Mouse (Mus musculus) left cerebral cortex, adult 2 months (tissue): Measurements from ENCODE around the gene Zfp827. TPM values are rescaled to one million over a fixed set of nuclear protein-coding genes. Genes with fewer than 3 reads are reported as not detected.
"Not testable (repeated sequence)": the region's sequence is repeated elsewhere in the genome, so short reads cannot be mapped to it uniquely, and the experiment has no call there.

Experiments used
- DNase-seq, 2 experiments: peaks; one replicate each; pipeline ENCODE4 v3.0.0; 2021 to 2022; ENCODE audit warnings: low spot score in 2 of 2, mixed read lengths in 1 of 2; ENCODE audit errors: extremely low spot score in 1 of 2
- H3K27ac ChIP-seq: fragments of 200-600 bp; 2 replicates; pipeline ENCODE4 v1.8.1; 2022
- H3K4me3 ChIP-seq: fragments of 200-600 bp; 2 replicates; pipeline ENCODE4 v1.8.1; 2022
- CTCF ChIP-seq: fragments of 200-600 bp; IDR thresholded peaks from 2 replicates; pipeline ENCODE4 v1.8.1; 2022; ENCODE audit warnings: antibody characterized with exemption, mild to moderate bottlenecking, moderate library complexity
- intact Hi-C: fragments of 180-260 bp; cut with DNase I; formaldehyde crosslinking; loops from one replicate; pipeline ENCODE4 v1.15.1; 2025
- total RNA-seq, 2 experiments: library from RNA; stranded (reverse); gene quantifications; 2 replicates each; pipeline ENCODE4 v1.2.3; 2021

Gene Zfp827
- total RNA-seq, 2 experiments from 2014 or later: 43.3 to 44.1 TPM

GRCm38 (mm10) chr8:79117711-79118110, 89.5 kb downstream of the Zfp827 start:
- H3K27ac ChIP-seq: no peak overlapping the region
- no peak overlapping the region for H3K4me3 ChIP-seq
- no peak for DNase-seq
- intact Hi-C loops: no loop called here
- TF ChIP-seq CTCF: no peak

- no peak overlapping the region for H3K27ac ChIP-seq
- intact Hi-C loops: no loop called here
- no peak for TF ChIP-seq CTCF
- no peak overlapping the region for H3K4me3 ChIP-seq
- no peak for DNase-seq
Measured at GRCm38 (mm10) chr8:79121614-79122013, 93.4 kb downstream of the Zfp827 start.

GRCm38 (mm10) chr8:79124231-79124630, 96.0 kb downstream of the Zfp827 start:
- Histone ChIP-seq H3K27ac (no peak overlapping the region), H3K4me3 (no peak overlapping the region)
- no peak for TF ChIP-seq CTCF
- intact Hi-C loops: no loop called here
- DNase-seq: no peak

GRCm38 (mm10) chr8:79127211-79127816, 99.1 kb downstream of the Zfp827 start:
- peak; percentile 9 for TF ChIP-seq CTCF
- Histone ChIP-seq H3K4me3 (no peak overlapping the region), H3K27ac (no peak overlapping the region)
- intact Hi-C loops: no loop called here
- no peak for DNase-seq

- H3K27ac ChIP-seq, H3K4me3 ChIP-seq, DNase-seq, intact Hi-C loops: not testable (repeated sequence)
Measured at GRCm38 (mm10) chr8:79128534-79128933, 100.3 kb downstream of the Zfp827 start.

- Histone ChIP-seq H3K27ac (no peak overlapping the region), H3K4me3 (no peak overlapping the region)
- no peak for TF ChIP-seq CTCF
- intact Hi-C loops: loop anchor here (5.0 kb wide), 3 partner anchors 107 to 153 kb away; partner anchors contain the start of gene Mmaa
- peak; percentile 27 to 46 for DNase-seq
Measured at GRCm38 (mm10) chr8:79139614-79140013, 111.4 kb downstream of the Zfp827 start.

GRCm38 (mm10) chr8:79140981-79141380, 112.7 kb downstream of the Zfp827 start:
- intact Hi-C loops: loop anchor here (5.0 kb wide), 3 partner anchors 109 to 151 kb away; partner anchors contain the start of gene Mmaa
- Histone ChIP-seq H3K27ac (peak overlapping the region; percentile 69), H3K4me3 (no peak overlapping the region)
- DNase-seq: peak; percentile 41 to 61
- no peak for TF ChIP-seq CTCF

- Histone ChIP-seq H3K27ac (peak overlapping the region; percentile 69), H3K4me3 (no peak overlapping the region)
- intact Hi-C loops: loop anchor here (5.0 kb wide), 3 partner anchors 109 to 151 kb away; partner anchors contain the start of gene Mmaa
- DNase-seq: no peak
- no peak for TF ChIP-seq CTCF
Measured at GRCm38 (mm10) chr8:79141592-79141991, 113.4 kb downstream of the Zfp827 start.

GRCm38 (mm10) chr8:79143729-79144128, 115.5 kb downstream of the Zfp827 start:
- TF ChIP-seq CTCF: no peak
- intact Hi-C loops: loop anchor here (5.0 kb wide), 3 partner anchors 111 to 149 kb away; partner anchors contain the start of gene Mmaa
- DNase-seq: no peak
- no peak overlapping the region for H3K4me3 ChIP-seq
- H3K27ac ChIP-seq: no peak overlapping the region

GRCm38 (mm10) chr8:79145210-79145609, 117.0 kb downstream of the Zfp827 start:
- intact Hi-C loops: no loop called here
- no peak for TF ChIP-seq CTCF
- no peak overlapping the region for H3K4me3 ChIP-seq
- DNase-seq: no peak
- no peak overlapping the region for H3K27ac ChIP-seq

GRCm38 (mm10) chr8:79145626-79146025, 117.4 kb downstream of the Zfp827 start:
- intact Hi-C loops: no loop called here
- no peak for DNase-seq
- H3K4me3 ChIP-seq: no peak overlapping the region
- H3K27ac ChIP-seq: no peak overlapping the region
- TF ChIP-seq CTCF: no peak

GRCm38 (mm10) chr8:79148799-79149198, 120.6 kb downstream of the Zfp827 start:
- Histone ChIP-seq H3K4me3 (no peak overlapping the region), H3K27ac (no peak overlapping the region)
- no peak for DNase-seq
- intact Hi-C loops: no loop called here
- TF ChIP-seq CTCF: no peak

- intact Hi-C loops: loop anchor here (2.0 kb wide), 1 partner anchor 209 kb away; no protein-coding TSS in a partner anchor
- no peak for TF ChIP-seq CTCF
- Histone ChIP-seq H3K4me3 (no peak overlapping the region), H3K27ac (no peak overlapping the region)
- no peak for DNase-seq
Measured at GRCm38 (mm10) chr8:79149880-79150279, 121.6 kb downstream of the Zfp827 start.
